Mouse (Mus musculus): Measurements from ENCODE around the gene Gcnt4. TPM values are rescaled to one million over a fixed set of nuclear protein-coding genes. Genes with fewer than 3 reads are reported as not detected.

Gene Gcnt4
- polyA plus RNA-seq, 1 experiment from 2014 or later, result 0.05 TPM

DNA sequence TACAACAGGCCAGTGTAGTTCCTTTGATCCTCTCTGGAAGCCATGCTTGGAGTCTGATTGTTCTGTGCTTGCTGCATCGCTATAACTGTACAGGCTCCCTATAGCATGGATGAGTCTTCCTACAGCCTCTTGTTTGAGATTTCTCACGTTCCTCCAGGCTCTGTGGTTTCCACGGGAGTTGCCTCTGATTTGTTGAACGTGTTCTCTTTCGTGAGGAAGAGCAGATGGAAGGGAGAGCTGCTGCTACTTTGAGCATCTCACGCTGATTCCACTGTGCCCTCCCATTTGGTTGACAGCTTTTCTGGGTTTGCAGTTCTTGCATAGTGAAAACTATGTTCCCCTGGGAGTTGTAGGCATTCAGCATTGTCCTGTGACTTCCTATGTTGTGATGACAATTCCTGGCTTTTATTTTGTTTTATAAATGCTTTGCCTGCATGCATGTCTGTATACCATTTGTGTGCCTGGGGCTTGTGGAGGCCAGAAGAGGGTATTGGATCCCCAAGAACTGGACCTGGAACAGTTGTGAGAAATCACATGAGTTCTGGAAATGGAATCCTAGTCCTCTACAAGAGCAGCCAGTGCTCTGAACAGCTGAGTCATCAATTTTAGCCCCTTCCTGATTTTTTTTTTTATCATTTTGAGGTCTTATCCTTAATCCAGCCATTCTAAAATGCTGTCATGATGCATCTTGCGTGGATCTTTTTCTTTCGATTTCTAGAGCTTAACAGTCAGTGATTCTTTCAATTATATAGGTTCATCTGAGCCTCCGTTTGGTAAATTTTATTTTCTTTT, 37.1 kb downstream of the Gcnt4 start:
- no peak overlapping the region for H3K27ac ChIP-seq
- no peak overlapping the region for H3K4me3 ChIP-seq (replicated peaks)
- no peak overlapping the region for H3K9ac ChIP-seq
- WGBS, result 87% methylated on average over 9 of the region's 9 CpGs
- no peaks in the 10 kb centered on the region for H3K27me3 ChIP-seq
- no peaks in the 10 kb centered on the region for H3K36me3 ChIP-seq (replicated peaks)
- no peaks in the 10 kb centered on the region for H3K4me1 ChIP-seq
- H3K9me3 ChIP-seq, result no peaks in the 10 kb centered on the region
- no peak for ATAC-seq (ENCODE audit: low FRiP score)
- H3K4me2 ChIP-seq, result no peak overlapping the region

DNA sequence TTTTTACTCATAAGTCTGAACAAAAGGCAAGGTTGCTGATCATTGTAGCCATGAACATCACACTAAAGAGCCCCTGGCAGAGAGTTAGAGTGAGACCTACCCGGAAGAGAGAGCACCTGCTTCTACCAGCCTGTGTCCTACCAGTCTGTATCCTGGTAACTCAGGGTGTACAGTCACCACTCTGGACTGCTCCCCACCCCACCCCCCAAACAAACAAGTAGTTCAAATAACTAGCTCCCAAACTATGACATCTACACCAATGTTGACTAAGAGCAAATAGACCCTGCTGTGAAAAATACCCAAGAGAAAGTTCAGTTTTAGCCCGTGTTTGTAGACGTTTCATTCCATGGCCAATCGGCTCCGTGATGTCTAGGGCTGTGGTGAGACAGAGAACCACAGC, 38.3 kb downstream of the Gcnt4 start:
- no peak overlapping the region for H3K4me3 ChIP-seq (replicated peaks)
- no peaks in the 10 kb centered on the region for H3K27me3 ChIP-seq
- H3K9me3 ChIP-seq, result no peaks in the 10 kb centered on the region
- H3K9ac ChIP-seq, result no peak overlapping the region
- no peaks in the 10 kb centered on the region for H3K36me3 ChIP-seq (replicated peaks)
- no peak overlapping the region for H3K4me2 ChIP-seq
- H3K27ac ChIP-seq, result no peak overlapping the region
- WGBS, result 98% methylated on average over 5 of the region's 5 CpGs
- no peaks in the 10 kb centered on the region for H3K4me1 ChIP-seq
- ATAC-seq (ENCODE audit: low FRiP score), result no peak

DNA sequence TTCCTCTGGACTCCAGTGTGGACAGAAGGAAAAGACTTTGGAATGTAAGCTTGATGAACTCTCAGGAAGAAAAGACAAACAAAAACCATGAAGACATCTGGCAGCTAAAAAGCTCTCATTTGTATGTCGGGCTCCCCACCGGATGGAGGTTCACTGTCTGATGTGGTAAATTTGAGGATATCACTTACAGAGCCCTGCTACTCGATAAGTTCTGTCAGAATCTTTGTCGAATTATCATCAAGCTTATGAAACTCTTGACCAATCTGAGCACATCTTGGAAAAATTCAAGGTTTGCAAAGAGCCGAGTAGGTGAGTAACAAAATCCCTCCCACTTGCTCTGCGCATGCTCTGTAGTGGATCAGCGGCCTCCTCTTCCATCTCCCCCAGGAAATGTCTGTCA, 40.5 kb downstream of the Gcnt4 start:
- no peak overlapping the region for H3K4me2 ChIP-seq
- no peaks in the 10 kb centered on the region for H3K9me3 ChIP-seq
- WGBS, result 92% methylated on average over 7 of the region's 7 CpGs
- H3K4me1 ChIP-seq, result no peaks in the 10 kb centered on the region
- H3K4me3 ChIP-seq (replicated peaks), result no peak overlapping the region
- H3K27ac ChIP-seq, result no peak overlapping the region
- no peaks in the 10 kb centered on the region for H3K27me3 ChIP-seq
- H3K9ac ChIP-seq, result no peak overlapping the region
- no peak for ATAC-seq (ENCODE audit: low FRiP score)
- H3K36me3 ChIP-seq (replicated peaks), result no peaks in the 10 kb centered on the region

DNA sequence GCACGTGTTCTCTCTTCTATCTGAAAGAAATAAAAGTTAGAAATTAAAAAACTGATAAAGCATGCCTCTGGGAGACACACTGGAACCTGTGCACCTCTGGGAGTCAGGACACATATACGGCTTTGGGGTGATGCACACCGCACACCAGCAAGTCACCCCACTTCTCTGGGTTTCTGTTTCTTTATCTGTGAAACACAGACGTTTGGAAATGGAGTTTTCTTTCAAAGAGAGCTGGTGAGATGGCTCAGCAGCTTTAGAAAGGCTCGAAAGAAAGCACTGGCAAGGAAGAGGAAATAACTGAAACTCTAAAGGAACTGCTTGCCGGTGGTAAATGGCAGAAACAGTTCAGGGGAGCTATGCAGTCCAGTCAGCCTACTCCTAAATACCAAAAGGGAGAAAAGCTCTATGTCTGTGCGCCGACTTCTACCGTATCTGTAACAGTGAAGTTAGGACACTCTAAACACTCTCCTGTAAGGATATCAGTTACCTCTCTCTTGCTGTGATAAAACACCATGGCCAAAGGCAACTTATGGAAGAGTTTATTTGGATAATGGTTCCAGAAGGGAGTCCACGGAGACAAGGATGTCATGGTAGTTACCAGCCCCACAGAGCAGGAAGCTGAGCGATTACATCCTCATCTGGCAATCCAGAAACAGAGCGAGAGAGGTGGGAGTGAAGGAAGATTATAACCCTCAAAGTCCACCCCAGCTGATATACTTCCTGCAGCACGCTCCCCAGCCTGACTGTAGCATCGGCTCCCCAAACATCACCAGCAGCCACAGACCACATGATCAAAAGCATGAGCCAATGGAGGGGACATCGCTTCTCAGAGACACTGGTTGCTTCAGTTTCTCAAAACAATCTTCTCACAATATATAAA, 42.0 kb downstream of the Gcnt4 start:
- no peaks in the 10 kb centered on the region for H3K27me3 ChIP-seq
- ATAC-seq (ENCODE audit: low FRiP score), result no peak
- H3K4me3 ChIP-seq (replicated peaks), result no peak overlapping the region
- no peaks in the 10 kb centered on the region for H3K36me3 ChIP-seq (replicated peaks)
- no peaks in the 10 kb centered on the region for H3K9me3 ChIP-seq
- 85% methylated on average over 15 of the region's 15 CpGs for WGBS
- no peak overlapping the region for H3K27ac ChIP-seq
- no peak overlapping the region for H3K4me2 ChIP-seq
- H3K4me1 ChIP-seq, result no peaks in the 10 kb centered on the region
- H3K9ac ChIP-seq, result no peak overlapping the region

DNA sequence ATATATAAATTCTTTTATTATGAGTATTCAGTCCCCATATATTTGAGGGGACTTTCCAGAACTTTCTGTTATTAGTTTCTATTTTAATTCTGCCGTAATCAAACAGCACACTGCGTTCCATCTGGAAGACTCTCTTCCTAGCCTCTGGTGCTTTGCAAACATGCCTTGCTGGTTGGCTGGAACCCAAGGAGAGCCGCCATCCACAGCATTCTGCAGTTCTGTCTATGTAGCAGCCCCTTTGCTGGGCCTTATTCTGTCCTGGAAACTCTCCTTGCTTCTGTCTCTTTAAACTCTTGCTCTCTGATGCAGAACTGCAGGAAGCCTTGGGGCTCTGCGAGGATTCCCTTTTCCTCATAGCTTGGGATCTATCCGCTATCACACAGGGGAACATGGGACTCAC, 42.6 kb downstream of the Gcnt4 start:
- Histone ChIP-seq H3K36me3 (replicated peaks) (no peaks in the 10 kb centered on the region), H3K27ac (no peak overlapping the region), H3K27me3 (no peaks in the 10 kb centered on the region), H3K9me3 (no peaks in the 10 kb centered on the region), H3K4me1 (no peaks in the 10 kb centered on the region), H3K9ac (no peak overlapping the region), H3K4me2 (no peak overlapping the region), H3K4me3 (replicated peaks) (no peak overlapping the region)
- 92% methylated on average over 5 of the region's 5 CpGs for WGBS
- ATAC-seq (ENCODE audit: low FRiP score), result no peak

DNA sequence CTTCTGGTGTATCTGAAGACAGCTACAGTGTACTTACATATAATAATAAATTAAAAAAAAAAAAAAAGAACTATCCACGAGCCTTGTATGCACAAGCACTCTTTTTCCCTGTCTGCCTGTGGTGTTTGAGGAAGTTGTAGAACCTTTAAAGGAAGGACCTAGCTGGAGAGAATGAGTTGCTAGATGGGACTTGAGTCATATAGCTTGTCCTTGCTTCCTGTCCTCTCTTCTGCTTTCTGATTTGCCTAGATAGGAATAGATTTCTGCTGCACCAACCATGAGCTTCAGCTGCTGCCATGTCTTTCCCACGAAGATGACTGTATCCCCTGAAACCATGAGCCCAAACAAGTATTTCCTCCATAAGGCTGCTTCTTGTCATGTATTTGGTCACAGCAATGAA, 43.3 kb downstream of the Gcnt4 start:
- H3K4me2 ChIP-seq, result no peak overlapping the region
- 89% methylated on average over 2 of the region's 2 CpGs for WGBS
- no peaks in the 10 kb centered on the region for H3K4me1 ChIP-seq
- no peak overlapping the region for H3K4me3 ChIP-seq (replicated peaks)
- no peak overlapping the region for H3K9ac ChIP-seq
- no peaks in the 10 kb centered on the region for H3K36me3 ChIP-seq (replicated peaks)
- no peak overlapping the region for H3K27ac ChIP-seq
- no peak for ATAC-seq (ENCODE audit: low FRiP score)
- no peaks in the 10 kb centered on the region for H3K9me3 ChIP-seq
- H3K27me3 ChIP-seq, result no peaks in the 10 kb centered on the region

DNA sequence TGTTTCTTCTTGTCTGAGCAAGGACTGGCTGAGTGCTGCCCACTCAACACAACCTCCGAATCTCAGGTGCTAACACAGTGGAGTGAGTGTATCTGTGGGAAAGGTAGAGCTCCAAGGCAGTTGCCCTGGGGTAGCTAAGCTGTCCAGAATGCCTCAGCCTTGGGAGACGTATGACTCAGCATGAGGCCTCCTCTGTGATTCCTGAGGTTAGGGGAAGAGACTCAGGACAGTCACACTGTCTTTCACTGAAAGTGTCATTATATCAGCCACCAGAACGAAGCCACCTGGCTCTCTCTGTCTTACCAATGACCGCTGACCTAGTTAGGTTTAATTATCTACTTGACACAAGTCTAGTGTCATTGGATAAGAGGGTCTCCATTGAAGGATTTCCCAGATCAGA, 46.6 kb downstream of the Gcnt4 start:
- no peak for ATAC-seq (ENCODE audit: low FRiP score)
- WGBS, result 79% methylated on average over 4 of the region's 4 CpGs
- Histone ChIP-seq H3K9me3 (no peaks in the 10 kb centered on the region), H3K27ac (no peak overlapping the region), H3K4me3 (replicated peaks) (no peak overlapping the region), H3K36me3 (replicated peaks) (no peaks in the 10 kb centered on the region), H3K4me1 (no peaks in the 10 kb centered on the region), H3K27me3 (no peaks in the 10 kb centered on the region), H3K4me2 (no peak overlapping the region), H3K9ac (no peak overlapping the region)

DNA sequence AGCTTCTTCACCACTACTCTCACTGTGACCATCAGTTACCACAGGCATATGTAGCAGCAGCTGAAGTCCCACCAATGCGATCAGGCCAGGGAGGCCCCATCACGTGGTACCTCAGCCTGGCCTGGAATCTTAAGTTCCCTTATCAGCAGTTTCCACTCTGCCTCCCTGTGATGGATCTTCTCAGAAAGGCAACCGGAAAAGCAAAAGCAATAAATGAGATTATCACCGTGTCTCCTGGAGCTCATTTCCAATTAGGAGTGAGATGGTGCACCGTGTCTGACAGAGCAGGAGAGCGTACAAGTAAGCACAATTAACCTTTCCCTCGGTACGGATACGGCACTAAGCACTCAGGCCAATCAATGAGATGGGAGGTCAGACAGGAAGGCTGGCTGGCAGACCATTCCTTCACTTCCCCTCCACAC, 47.4 kb downstream of the Gcnt4 start:
- no peak for ATAC-seq (ENCODE audit: low FRiP score)
- H3K27me3 ChIP-seq, result no peaks in the 10 kb centered on the region
- no peaks in the 10 kb centered on the region for H3K4me1 ChIP-seq
- H3K27ac ChIP-seq, result no peak overlapping the region
- 84% methylated on average over 9 of the region's 9 CpGs for WGBS
- H3K4me3 ChIP-seq (replicated peaks), result no peak overlapping the region
- no peaks in the 10 kb centered on the region for H3K36me3 ChIP-seq (replicated peaks)
- no peaks in the 10 kb centered on the region for H3K9me3 ChIP-seq
- no peak overlapping the region for H3K4me2 ChIP-seq
- H3K9ac ChIP-seq, result no peak overlapping the region

DNA sequence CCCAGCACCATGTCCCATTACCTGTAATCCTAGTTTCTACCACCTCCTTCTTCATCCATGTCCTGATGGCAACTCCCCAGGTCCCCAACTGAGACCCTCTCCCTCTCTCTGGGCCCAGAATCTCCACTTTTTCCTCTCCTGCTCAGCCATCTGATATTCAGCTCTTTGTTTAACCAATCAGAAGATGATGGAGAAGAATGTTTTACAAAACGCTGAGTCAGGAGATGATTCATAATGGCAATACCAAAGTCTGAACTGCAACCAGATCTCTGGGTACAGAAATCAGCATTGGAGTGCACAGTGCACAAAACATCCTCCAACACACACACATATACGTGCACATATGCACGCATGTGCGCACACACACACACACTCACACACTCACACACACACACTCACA, 48.8 kb downstream of the Gcnt4 start:
- ATAC-seq (ENCODE audit: low FRiP score), result no peak
- Histone ChIP-seq H3K9ac (no peak overlapping the region), H3K36me3 (replicated peaks) (no peaks in the 10 kb centered on the region), H3K27ac (no peak overlapping the region), H3K9me3 (no peaks in the 10 kb centered on the region), H3K4me2 (no peak overlapping the region), H3K27me3 (no peaks in the 10 kb centered on the region), H3K4me3 (replicated peaks) (no peak overlapping the region), H3K4me1 (no peaks in the 10 kb centered on the region)
- over 99% methylated on average over 4 of the region's 4 CpGs for WGBS

DNA sequence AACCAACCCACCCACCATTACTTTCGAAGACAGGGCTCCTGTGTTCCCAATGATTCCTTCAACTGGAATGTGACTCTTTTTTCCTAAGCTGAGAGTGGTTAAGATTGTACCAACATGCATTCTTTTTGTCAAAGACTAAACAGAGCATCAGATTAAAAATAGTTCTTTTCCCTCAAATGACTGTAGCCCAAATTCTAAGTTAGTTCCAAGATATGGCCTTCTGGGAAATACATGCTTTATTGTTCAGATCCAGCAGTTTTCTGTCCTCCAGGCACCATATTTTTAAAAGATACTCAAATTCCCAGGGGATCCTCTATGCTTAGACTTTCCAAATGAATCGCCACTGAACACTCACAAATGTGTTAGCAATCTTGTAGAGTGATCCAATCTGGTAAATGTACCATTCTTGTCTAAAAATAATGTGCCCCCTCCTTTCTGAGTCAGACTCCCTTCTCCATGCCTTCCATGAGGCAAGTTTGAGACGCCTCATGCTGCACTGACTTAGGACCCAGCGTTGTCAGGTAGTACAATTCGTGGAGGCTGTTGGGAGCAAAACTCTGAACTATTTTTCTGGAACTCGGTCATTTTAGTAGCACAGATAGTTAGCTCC, 52.6 kb downstream of the Gcnt4 start:
- Histone ChIP-seq H3K4me3 (replicated peaks) (no peak overlapping the region), H3K36me3 (replicated peaks) (no peaks in the 10 kb centered on the region), H3K4me2 (no peak overlapping the region), H3K4me1 (no peaks in the 10 kb centered on the region), H3K9ac (no peak overlapping the region), H3K27ac (no peak overlapping the region), H3K27me3 (no peaks in the 10 kb centered on the region), H3K9me3 (no peaks in the 10 kb centered on the region)
- WGBS, result 90% methylated on average over 6 of the region's 6 CpGs
- no peak for ATAC-seq (ENCODE audit: low FRiP score)

DNA sequence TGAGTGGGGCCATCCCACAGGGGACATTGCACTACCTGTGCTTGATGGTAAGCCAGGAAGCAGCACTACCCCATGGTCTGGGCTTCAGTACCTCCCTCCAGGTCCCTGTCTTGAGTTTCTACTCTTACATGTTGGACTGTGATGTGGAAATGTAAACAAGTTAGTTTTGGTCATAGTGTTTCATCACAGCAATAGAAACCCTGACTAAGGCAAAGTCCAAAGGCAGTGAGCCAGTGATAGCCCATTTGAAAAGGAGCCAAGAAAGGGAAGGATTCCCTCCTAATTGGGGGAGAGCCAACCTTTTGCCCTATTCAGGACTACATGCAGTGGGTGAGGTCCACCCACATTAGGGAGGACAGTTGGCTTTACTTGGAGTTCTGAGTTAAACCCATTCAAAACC, 56.1 kb downstream of the Gcnt4 start:
- no peaks in the 10 kb centered on the region for H3K36me3 ChIP-seq (replicated peaks)
- no peak for ATAC-seq (ENCODE audit: low FRiP score)
- H3K9me3 ChIP-seq, result no peaks in the 10 kb centered on the region
- no peak overlapping the region for H3K4me2 ChIP-seq
- no peaks in the 10 kb centered on the region for H3K4me1 ChIP-seq
- H3K9ac ChIP-seq, result no peak overlapping the region
- no peak overlapping the region for H3K4me3 ChIP-seq (replicated peaks)
- H3K27me3 ChIP-seq, result no peaks in the 10 kb centered on the region
- no peak overlapping the region for H3K27ac ChIP-seq

DNA sequence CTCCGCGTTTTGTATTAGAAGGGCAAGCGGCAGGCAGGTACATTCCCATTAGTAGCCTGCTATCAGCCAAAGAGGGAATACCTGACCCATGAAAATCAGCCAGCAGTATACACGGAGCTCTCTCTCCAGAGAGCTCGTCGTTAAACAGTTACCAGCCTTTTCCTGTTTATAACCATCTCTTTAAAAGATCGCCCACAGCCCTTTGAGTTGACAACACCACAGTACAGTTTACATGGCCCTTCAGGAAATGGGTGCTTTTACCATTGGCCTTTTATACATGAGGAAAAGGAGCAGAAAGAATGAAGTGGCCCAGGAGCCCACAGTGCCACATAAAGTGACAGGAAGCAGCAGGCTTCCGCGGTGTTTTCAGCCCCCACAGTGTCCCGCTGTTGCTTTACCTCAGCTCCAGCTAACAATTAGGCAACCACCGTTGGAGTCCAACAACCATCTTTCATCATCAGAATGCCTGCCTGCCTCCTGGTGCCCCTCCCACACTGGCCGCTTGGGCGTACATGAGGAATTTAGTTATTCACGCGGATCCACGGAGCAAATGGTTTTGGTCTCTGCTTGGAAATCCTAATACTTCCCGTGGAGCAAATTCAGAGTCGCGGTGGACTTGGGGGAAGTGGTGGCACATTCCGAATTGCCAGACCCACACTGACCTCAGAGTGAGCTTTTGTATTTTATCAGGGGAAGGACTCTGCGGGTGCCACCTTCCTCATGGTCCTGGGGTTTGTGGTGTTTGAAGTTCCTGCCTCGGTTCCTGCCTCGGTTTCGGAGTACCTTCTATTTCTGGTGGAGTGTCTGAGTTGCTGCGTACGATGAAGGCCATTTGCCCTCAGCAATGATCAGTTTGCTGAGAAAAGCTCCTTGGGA, 59.0 kb downstream of the Gcnt4 start:
- H3K4me1 ChIP-seq, result no peaks in the 10 kb centered on the region
- no peaks in the 10 kb centered on the region for H3K9me3 ChIP-seq
- H3K27ac ChIP-seq, result no peak overlapping the region
- no peak overlapping the region for H3K9ac ChIP-seq
- ATAC-seq (ENCODE audit: low FRiP score), result no peak
- no peaks in the 10 kb centered on the region for H3K36me3 ChIP-seq (replicated peaks)
- H3K27me3 ChIP-seq, result no peaks in the 10 kb centered on the region
- no peak overlapping the region for H3K4me2 ChIP-seq
- no peak overlapping the region for H3K4me3 ChIP-seq (replicated peaks)
- WGBS, result 71% methylated on average over 26 of the region's 26 CpGs
